Mouse (Mus musculus) testis, adult 2 months (tissue): ENCODE measurements at regions not wholly inside any gene's neighbourhood (a gene's known extent, or its start where the extent isn't known, plus 50 kb on each side); places are given as distances from the start of the nearest gene placed in this dataset.

ENCODE experiments used
- H3K27ac ChIP-seq: fragments of 200-500 bp; 2 replicates; pipeline ENCODE4 v1.5.1; 2012; ENCODE audit warnings: low read depth, low read length; ENCODE audit not compliant: control insufficient read depth, insufficient read depth
- H3K27me3 ChIP-seq: fragments of 200-500 bp; 2 replicates; pipeline ENCODE4 v1.6.1; 2012; ENCODE audit warnings: mild to moderate bottlenecking, low read length, moderate library complexity; ENCODE audit not compliant: control insufficient read depth, insufficient read depth
- H3K36me3 ChIP-seq: fragments of 200-500 bp; 2 replicates; pipeline ENCODE4 v1.6.1; 2012; ENCODE audit warnings: mild to moderate bottlenecking, low read length; ENCODE audit not compliant: control insufficient read depth, insufficient read depth
- H3K4me1 ChIP-seq: fragments of 200-500 bp; 2 replicates; pipeline ENCODE4 v1.6.1; 2012; ENCODE audit warnings: low read length; ENCODE audit not compliant: control insufficient read depth, insufficient read depth
- H3K4me3 ChIP-seq: fragments of 200-500 bp; 2 replicates; pipeline ENCODE4 v1.5.1; 2012; ENCODE audit warnings: low read depth, mild to moderate bottlenecking, low read length, moderate library complexity, mixed read lengths; ENCODE audit not compliant: control insufficient read depth
- CTCF ChIP-seq: fragments of 200-500 bp; IDR thresholded peaks from 2 replicates; pipeline ENCODE4 v1.5.1; 2012; ENCODE audit warnings: low read depth, mild to moderate bottlenecking, inconsistent platforms, low read length, moderate library complexity; ENCODE audit not compliant: control insufficient read depth, insufficient read depth, insufficient replicate concordance
- POLR2A ChIP-seq: fragments of 200-500 bp; IDR thresholded peaks from 2 replicates; pipeline ENCODE4 v1.6.1; 2012; ENCODE audit warnings: low read depth, mild to moderate bottlenecking, inconsistent platforms, low read length, moderate library complexity; ENCODE audit not compliant: control insufficient read depth

GRCm38 (mm10) chr2:75538114-75538513 lies 120.9 kb upstream of the Hnrnpa3 start:
- TF ChIP-seq CTCF (no peak), POLR2A (no peak)
- Histone ChIP-seq H3K4me1 (no peaks in the 10 kb centered on the region), H3K36me3 (no peaks in the 10 kb centered on the region), H3K27ac (no peak overlapping the region), H3K27me3 (no peaks in the 10 kb centered on the region), H3K4me3 (no peak overlapping the region)

DNA sequence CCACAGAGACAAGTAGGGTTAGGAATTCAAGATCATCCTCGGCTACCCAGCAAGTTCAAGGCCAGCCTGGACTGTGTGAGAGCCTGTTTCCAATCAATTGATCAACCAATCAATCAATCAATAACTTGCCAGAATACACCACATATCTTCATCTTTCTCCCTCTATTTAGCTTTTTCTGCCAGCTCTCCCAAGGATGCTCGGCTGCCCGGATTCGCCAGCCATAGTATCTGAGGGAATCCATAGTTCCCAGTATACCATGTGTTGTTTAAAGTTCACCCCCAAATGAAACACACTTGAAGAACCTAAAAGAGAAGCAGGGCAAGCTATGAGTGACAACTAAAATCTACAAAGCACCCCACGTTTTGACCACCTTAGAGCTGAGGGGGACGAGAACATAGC lies 119.3 kb upstream of the Hnrnpa3 start:
- no peaks in the 10 kb centered on the region for H3K4me1 ChIP-seq
- no peak for TF ChIP-seq POLR2A
- no peak for TF ChIP-seq CTCF
- H3K27ac ChIP-seq: no peak overlapping the region
- H3K27me3 ChIP-seq: no peaks in the 10 kb centered on the region
- no peak overlapping the region for H3K4me3 ChIP-seq
- no peaks in the 10 kb centered on the region for H3K36me3 ChIP-seq

GRCm38 (mm10) chr2:75542331-75542730 lies 116.7 kb upstream of the Hnrnpa3 start:
- no peaks in the 10 kb centered on the region for H3K4me1 ChIP-seq
- H3K27ac ChIP-seq: no peak overlapping the region
- TF ChIP-seq POLR2A (no peak), CTCF (no peak)
- no peaks in the 10 kb centered on the region for H3K36me3 ChIP-seq
- H3K27me3 ChIP-seq: no peaks in the 10 kb centered on the region
- no peak overlapping the region for H3K4me3 ChIP-seq

GRCm38 (mm10) chr2:75542781-75543180 lies 116.3 kb upstream of the Hnrnpa3 start:
- no peak overlapping the region for H3K4me3 ChIP-seq

DNA sequence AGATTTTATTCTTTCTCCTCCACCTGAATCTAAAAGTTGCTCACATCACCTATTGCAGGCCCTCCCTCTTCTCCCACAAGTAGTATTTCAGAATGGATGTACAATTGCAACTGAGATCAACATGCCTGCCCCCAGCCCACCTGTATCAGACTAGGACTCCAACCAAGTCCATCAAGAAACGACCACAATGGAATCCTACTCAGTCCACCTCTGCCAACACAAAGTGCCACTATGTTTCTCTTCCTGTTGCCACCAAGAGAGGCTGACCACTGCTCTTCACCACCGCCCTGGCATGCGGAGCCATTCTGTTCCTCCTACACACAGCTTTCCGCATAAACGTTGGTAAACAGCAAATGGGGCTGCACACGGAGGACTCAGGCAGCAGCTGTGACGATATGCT lies 113.1 kb upstream of the Hnrnpa3 start:
- no peak overlapping the region for H3K4me3 ChIP-seq
- H3K36me3 ChIP-seq: no peaks in the 10 kb centered on the region
- no peak for TF ChIP-seq CTCF
- no peak for TF ChIP-seq POLR2A
- H3K4me1 ChIP-seq: no peaks in the 10 kb centered on the region
- H3K27me3 ChIP-seq: no peaks in the 10 kb centered on the region
- H3K27ac ChIP-seq: no peak overlapping the region

More at GRCm38 (mm10) chr2:75542781-75543180, 116.3 kb upstream of the Hnrnpa3 start:
- Histone ChIP-seq H3K4me1 (no peaks in the 10 kb centered on the region), H3K27ac (no peak overlapping the region), H3K36me3 (no peaks in the 10 kb centered on the region), H3K27me3 (no peaks in the 10 kb centered on the region)
- TF ChIP-seq CTCF: no peak

GRCm38 (mm10) chr2:75555676-75556075 lies 103.4 kb upstream of the Hnrnpa3 start:
- Histone ChIP-seq H3K27me3 (no peaks in the 10 kb centered on the region), H3K4me3 (no peak overlapping the region), H3K4me1 (peaks cover 3% of the 10 kb centered on the region), H3K27ac (no peak overlapping the region), H3K36me3 (no peaks in the 10 kb centered on the region)
- TF ChIP-seq POLR2A (no peak), CTCF (no peak)

- Histone ChIP-seq H3K27me3 (no peaks in the 10 kb centered on the region), H3K4me1 (peaks cover 3% of the 10 kb centered on the region), H3K4me3 (no peak overlapping the region), H3K36me3 (no peaks in the 10 kb centered on the region), H3K27ac (no peak overlapping the region)
- TF ChIP-seq CTCF (no peak), POLR2A (no peak)
Observed at GRCm38 (mm10) chr2:75556744-75557143, 102.3 kb upstream of the Hnrnpa3 start.

DNA sequence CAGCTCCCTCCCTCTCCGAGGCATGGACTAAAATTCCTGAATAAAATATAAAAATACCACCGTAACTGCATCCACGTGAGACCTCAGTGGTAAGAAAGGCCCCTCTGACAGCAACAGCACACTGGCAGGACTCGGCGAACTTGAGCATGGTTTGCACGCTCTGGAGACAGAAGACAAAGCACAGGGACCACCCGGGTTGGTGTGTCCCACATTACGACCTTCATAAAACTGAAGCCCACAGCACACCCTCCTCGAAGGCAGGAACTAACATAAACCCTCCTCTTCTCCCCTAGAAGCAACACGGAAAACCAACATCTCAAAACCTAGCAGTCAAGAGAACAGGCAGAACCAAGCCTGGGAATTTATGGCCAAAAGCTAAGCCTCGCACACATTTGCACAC lies 101.7 kb upstream of the Hnrnpa3 start:
- H3K4me1 ChIP-seq: peaks cover 3% of the 10 kb centered on the region
- H3K4me3 ChIP-seq: no peak overlapping the region
- no peak for TF ChIP-seq POLR2A
- no peak for TF ChIP-seq CTCF
- no peaks in the 10 kb centered on the region for H3K27me3 ChIP-seq
- no peaks in the 10 kb centered on the region for H3K36me3 ChIP-seq
- no peak overlapping the region for H3K27ac ChIP-seq
